Mouse (Mus musculus) erythroblast, embryonic 14.5 days (primary cell): ENCODE results near the gene Jaml. TPM values are rescaled to one million over a fixed set of nuclear protein-coding genes. Genes with fewer than 3 reads are reported as not detected.

Experiments used
- H3K27me3 ChIP-seq: 2 replicates; pipeline ENCODE4 v1.6.1; 2012; ENCODE audit warnings: inconsistent platforms; ENCODE audit not compliant: control insufficient read depth
- H3K36me3 ChIP-seq: 2 replicates; pipeline ENCODE4 v1.6.1; 2012; ENCODE audit warnings: mild to moderate bottlenecking, inconsistent platforms; ENCODE audit not compliant: control insufficient read depth
- H3K4me1 ChIP-seq: 2 replicates; pipeline ENCODE4 v1.6.1; 2012; ENCODE audit warnings: inconsistent platforms; ENCODE audit not compliant: control insufficient read depth
- H3K4me3 ChIP-seq: replicated peaks from 2 replicates; pipeline ENCODE3; 2012; ENCODE audit warnings: moderate library complexity, mild to moderate bottlenecking, inconsistent platforms
- H3K9me3 ChIP-seq: 2 replicates; pipeline ENCODE4 v1.6.1; 2012; ENCODE audit warnings: low read length, inconsistent platforms, mixed read lengths; ENCODE audit not compliant: control insufficient read depth
- GATA1 ChIP-seq: IDR thresholded peaks from 2 replicates; pipeline ENCODE4 v1.6.1; 2012; ENCODE audit warnings: low read length, inconsistent platforms, mixed read lengths
- TAL1 ChIP-seq: IDR thresholded peaks from 3 replicates; pipeline ENCODE4 v1.6.1; 2012; ENCODE audit warnings: low read length, inconsistent platforms, mixed read lengths
- polyA plus RNA-seq: library from polyadenylated mRNA; stranded (reverse); fragments of >175 nt; gene quantifications from 2 replicates; pipeline ENCODE4 v1.2.3, GENCODE M21; 2012

Jaml gene
- polyA plus RNA-seq, 1 experiment, result not detected

GRCm38 (mm10) chr9:45092641-45093040 lies 13.7 kb downstream of the Jaml start:
- Histone ChIP-seq H3K4me1 (no peaks in the 10 kb centered on the region), H3K36me3 (no peaks in the 10 kb centered on the region), H3K9me3 (no peaks in the 10 kb centered on the region), H3K4me3 (no peak overlapping the region), H3K27me3 (0 out of 2 replicates have a peak, but pooled peaks cover 2% of the 10 kb centered on the region)
- TF ChIP-seq TAL1 (no peak), GATA1 (no peak)

- Histone ChIP-seq H3K4me3 (no peak overlapping the region), H3K4me1 (no peaks in the 10 kb centered on the region), H3K27me3 (0 out of 2 replicates have a peak, but pooled peaks cover 2% of the 10 kb centered on the region), H3K9me3 (no peaks in the 10 kb centered on the region), H3K36me3 (no peaks in the 10 kb centered on the region)
- TF ChIP-seq TAL1, result no peak
- TF ChIP-seq GATA1, result no peak
Measured at GRCm38 (mm10) chr9:45095149-45095937, 16.4 kb downstream of the Jaml start.

GRCm38 (mm10) chr9:45097877-45098276 lies 18.9 kb downstream of the Jaml start:
- H3K27me3 ChIP-seq, result no peaks in the 10 kb centered on the region
- no peak overlapping the region for H3K4me3 ChIP-seq
- H3K9me3 ChIP-seq, result no peaks in the 10 kb centered on the region
- no peaks in the 10 kb centered on the region for H3K4me1 ChIP-seq
- TF ChIP-seq GATA1 (no peak), TAL1 (no peak)
- H3K36me3 ChIP-seq, result no peaks in the 10 kb centered on the region

GRCm38 (mm10) chr9:45098426-45098825 lies 19.4 kb downstream of the Jaml start:
- TF ChIP-seq GATA1 (no peak), TAL1 (no peak)
- no peaks in the 10 kb centered on the region for H3K9me3 ChIP-seq
- no peak overlapping the region for H3K4me3 ChIP-seq
- H3K27me3 ChIP-seq, result no peaks in the 10 kb centered on the region
- no peaks in the 10 kb centered on the region for H3K36me3 ChIP-seq
- H3K4me1 ChIP-seq, result no peaks in the 10 kb centered on the region

- no peaks in the 10 kb centered on the region for H3K36me3 ChIP-seq
Measured at GRCm38 (mm10) chr9:45102528-45102927, 23.5 kb downstream of the Jaml start.

GRCm38 (mm10) chr9:45103211-45103979 lies 24.4 kb downstream of the Jaml start:
- Histone ChIP-seq H3K9me3 (no peaks in the 10 kb centered on the region), H3K36me3 (no peaks in the 10 kb centered on the region), H3K4me1 (no peaks in the 10 kb centered on the region), H3K4me3 (no peak overlapping the region), H3K27me3 (no peaks in the 10 kb centered on the region)
- no peak for TF ChIP-seq TAL1
- TF ChIP-seq GATA1, result no peak

More at GRCm38 (mm10) chr9:45102528-45102927, 23.5 kb downstream of the Jaml start:
- H3K9me3 ChIP-seq, result no peaks in the 10 kb centered on the region
- H3K27me3 ChIP-seq, result no peaks in the 10 kb centered on the region
- no peak for TF ChIP-seq TAL1
- TF ChIP-seq GATA1, result no peak
- no peaks in the 10 kb centered on the region for H3K4me1 ChIP-seq
- no peak overlapping the region for H3K4me3 ChIP-seq

- H3K4me1 ChIP-seq, result no peaks in the 10 kb centered on the region
- H3K36me3 ChIP-seq, result no peaks in the 10 kb centered on the region
- no peaks in the 10 kb centered on the region for H3K9me3 ChIP-seq
- H3K4me3 ChIP-seq, result no peak overlapping the region
- TF ChIP-seq GATA1, result no peak
- TF ChIP-seq TAL1, result no peak
- H3K27me3 ChIP-seq, result no peaks in the 10 kb centered on the region
Measured at GRCm38 (mm10) chr9:45105596-45106374, 26.8 kb downstream of the Jaml start.

- Histone ChIP-seq H3K36me3 (no peaks in the 10 kb centered on the region), H3K4me3 (no peak overlapping the region), H3K4me1 (no peaks in the 10 kb centered on the region), H3K9me3 (no peaks in the 10 kb centered on the region), H3K27me3 (peaks cover 19% of the 10 kb centered on the region)
- TF ChIP-seq GATA1, result no peak
Measured at GRCm38 (mm10) chr9:45115706-45116105, 36.7 kb downstream of the Jaml start.

GRCm38 (mm10) chr9:45116819-45117218 lies 37.8 kb downstream of the Jaml start:
- Histone ChIP-seq H3K9me3 (no peaks in the 10 kb centered on the region), H3K4me3 (no peak overlapping the region), H3K27me3 (peaks cover 19% of the 10 kb centered on the region), H3K4me1 (no peaks in the 10 kb centered on the region), H3K36me3 (no peaks in the 10 kb centered on the region)
- no peak for TF ChIP-seq TAL1
- no peak for TF ChIP-seq GATA1
